Comparison of ENCODE assay signal across 12 mouse cellular contexts in the genomic region with DNA sequence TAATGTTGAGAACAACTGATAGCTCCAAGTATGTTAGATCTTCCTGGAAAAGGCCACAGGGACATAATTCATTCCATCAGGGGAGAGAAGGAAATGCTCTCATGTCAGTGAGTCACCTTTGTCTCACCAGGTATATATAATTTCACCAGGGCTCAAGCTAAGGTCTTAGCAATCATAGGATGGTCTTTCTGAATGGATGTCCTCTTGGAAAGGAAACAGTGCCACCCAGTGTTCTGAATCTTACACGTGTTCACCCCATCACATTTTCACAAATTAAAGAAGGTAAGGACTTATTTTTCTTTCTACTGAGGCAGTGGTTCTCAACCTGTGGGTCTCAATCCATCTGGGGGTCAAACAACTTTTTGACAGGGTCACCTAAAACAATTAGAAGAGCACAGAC.
A peak's percentile ranks its signal among the peaks of the same experiment; 100 is the strongest.
DNase-seq lines count a peak whose midpoint lies in the region; ATAC-seq and TF ChIP-seq lines count a peak whose summit lies in the region.
"Had no signal": no experiment of that assay in that cellular context is flagged by ENCODE, and none has a peak within 500 bp of the region (broad histone marks: within the 10 kb centered on the region; RNA-seq: fewer than 3 reads in every experiment).

No protein-coding gene starts in this region.

- no peaks in the 10 kb centered on the region for H3K27me3 ChIP-seq in heart, adult 2 months (ENCODE audit: control insufficient read depth, insufficient read depth, low read length)
- no peaks in the 10 kb centered on the region for H3K27me3 ChIP-seq in heart, embryonic 12.5 days (replicated peaks)
- no peaks in the 10 kb centered on the region for H3K27me3 ChIP-seq in neural tube, embryonic 14.5 days (ENCODE audit: control insufficient read depth, insufficient read depth, low read length)
- H3K27me3 ChIP-seq: stomach, embryonic 15.5 days had no signal

- no peaks in the 10 kb centered on the region for H3K4me1 ChIP-seq in heart, adult 2 months (ENCODE audit: control insufficient read depth, insufficient read depth, low read length)
- H3K4me1 ChIP-seq in heart, embryonic 12.5 days (replicated peaks): peaks cover 10% of the 10 kb centered on the region; the same call in 1 of the 2 replicates
- H3K4me1 ChIP-seq in neural tube, embryonic 14.5 days (ENCODE audit: control insufficient read depth, insufficient read depth, low read length): no peaks in the 10 kb centered on the region
- H3K4me1 ChIP-seq in cortical plate, adult 2 months (ENCODE audit: control insufficient read depth, insufficient read depth, low read length): no peaks in the 10 kb centered on the region; the same call in 1 of the 2 replicates
- H3K4me1 ChIP-seq: stomach, embryonic 15.5 days had no signal

- H3K27ac ChIP-seq in heart, adult 2 months: no peak overlapping the region
- H3K27ac ChIP-seq in heart, embryonic 12.5 days (ENCODE audit: poor library complexity, severe bottlenecking): no peak overlapping the region
- no peak overlapping the region for H3K27ac ChIP-seq in neural tube, embryonic 14.5 days (ENCODE audit: low read depth, low read length)
- no peak overlapping the region for H3K27ac ChIP-seq in cortical plate, adult 2 months (ENCODE audit: insufficient read depth, low read length)
- H3K27ac ChIP-seq: stomach, embryonic 15.5 days had no signal

- no peaks in the 10 kb centered on the region for H3K36me3 ChIP-seq in heart, adult 2 months (ENCODE audit: control insufficient read depth, insufficient read depth, low read length)
- H3K36me3 ChIP-seq in heart, embryonic 12.5 days: no peaks in the 10 kb centered on the region
- H3K36me3 ChIP-seq in neural tube, embryonic 14.5 days (ENCODE audit: control insufficient read depth, insufficient read depth, low read length): no peaks in the 10 kb centered on the region
- H3K36me3 ChIP-seq: G1E; stomach, embryonic 15.5 days had no signal

- no peak overlapping the region for H3K4me2 ChIP-seq in heart, embryonic 12.5 days
- no peak overlapping the region for H3K4me2 ChIP-seq in neural tube, embryonic 14.5 days (ENCODE audit: low read depth, low read length)
- H3K4me2 ChIP-seq: stomach, embryonic 15.5 days had no signal

- no peak for TF ChIP-seq EP300 in heart, adult 2 months (IDR thresholded peaks at IDR 0.05; ENCODE audit: insufficient read depth, low read depth, low read length)

- no peak for DNase-seq in heart, adult 2 months
- DNase-seq in neural tube, embryonic 10.5 days (ENCODE audit: extremely low spot score, low spot score): no peak
- DNase-seq in retina, postnatal 1 day: peak; percentile 35
- DNase-seq in T-cell, adult 2 months (ENCODE audit: low spot score): no peak
- no peak for DNase-seq in gastrocnemius, postnatal 4 days (ENCODE audit: low spot score in 2 of 2)
- DNase-seq: gastrocnemius, postnatal 14 days; kidney, postnatal 4 days had no signal

- TF ChIP-seq CTCF in heart, adult 2 months (IDR thresholded peaks at IDR 0.05): peak; percentile 20; the same call in 1 of the 2 replicates
- peak; percentile 24; the same call in 1 of the 2 replicates for TF ChIP-seq CTCF in cortical plate, adult 2 months (IDR thresholded peaks at IDR 0.05; ENCODE audit: extremely low read depth, insufficient read depth, low read length)

- no peaks in the 10 kb centered on the region for H3K79me2 ChIP-seq in heart, adult 2 months (replicated peaks; ENCODE audit: control insufficient read depth, insufficient read depth, low read length)

- no peak for ATAC-seq in heart, embryonic 12.5 days (ENCODE audit: insufficient number of reproducible peaks, low FRiP score)
- peak; percentile 39; the same call in 1 of the 2 replicates for ATAC-seq in neural tube, embryonic 14.5 days (ENCODE audit: low read depth)

- H3K9ac ChIP-seq in heart, adult 2 months (ENCODE audit: low read depth, low read length): no peak overlapping the region
- H3K9ac ChIP-seq in heart, embryonic 12.5 days: no peak overlapping the region
- no peak overlapping the region for H3K9ac ChIP-seq in neural tube, embryonic 14.5 days (replicated peaks; ENCODE audit: low read depth, low read length)
- H3K9ac ChIP-seq: stomach, embryonic 15.5 days had no signal

- no peaks in the 10 kb centered on the region for H3K9me3 ChIP-seq in heart, embryonic 12.5 days (replicated peaks)
- H3K9me3 ChIP-seq in neural tube, embryonic 14.5 days (ENCODE audit: control insufficient read depth, low read length): no peaks in the 10 kb centered on the region
- H3K9me3 ChIP-seq: G1E; stomach, embryonic 15.5 days had no signal

- TF ChIP-seq POLR2A in heart, adult 2 months (IDR thresholded peaks at IDR 0.05; ENCODE audit: insufficient read depth, low read depth, low read length): no peak
- no peak for TF ChIP-seq POLR2A in cortical plate, adult 2 months (IDR thresholded peaks at IDR 0.05; ENCODE audit: extremely low read depth, insufficient read depth, low read length)

- H3K4me3 ChIP-seq in heart, adult 2 months: no peak overlapping the region
- no peak overlapping the region for H3K4me3 ChIP-seq in heart, embryonic 12.5 days
- no peak overlapping the region for H3K4me3 ChIP-seq in neural tube, embryonic 14.5 days (ENCODE audit: low read depth, low read length)
- no peak overlapping the region for H3K4me3 ChIP-seq in cortical plate, adult 2 months (ENCODE audit: insufficient read depth, low read length)
- H3K4me3 ChIP-seq: stomach, embryonic 15.5 days had no signal

- intact Hi-C loops in heart, adult 2 months (cut with DNase I): no loop called here

- WGBS in heart, adult 2 months: 2% methylated on average over 1 of the region's 1 CpGs
- 12% methylated on average over 1 of the region's 1 CpGs for WGBS in heart, embryonic 12.5 days
- 5% methylated on average over 1 of the region's 1 CpGs for WGBS in neural tube, embryonic 14.5 days
